Mouse (Mus musculus) neural tube, postnatal 0 days (tissue): ENCODE data around the gene Tuft1. TPM values are rescaled to one million over a fixed set of nuclear protein-coding genes. Genes with fewer than 3 reads are reported as not detected.

Source experiments
- polyA plus RNA-seq: library from polyadenylated mRNA; unstranded; fragments of >200 nt; fragmentation: Nextera tagmentation; extraction: Ambion mirVana; gene quantifications from 2 replicates; pipeline ENCODE4 v1.2.1, GENCODE M21; 2015

The Tuft1 gene
- polyA plus RNA-seq, result 5.3 and 5.7 TPM in 2 replicates

GRCm38 (mm10) chr3:94658740-94659095 lies at the start of gene Tuft1:
Tuft1 (minus strand) TSS chr3:94658872.

DNA sequence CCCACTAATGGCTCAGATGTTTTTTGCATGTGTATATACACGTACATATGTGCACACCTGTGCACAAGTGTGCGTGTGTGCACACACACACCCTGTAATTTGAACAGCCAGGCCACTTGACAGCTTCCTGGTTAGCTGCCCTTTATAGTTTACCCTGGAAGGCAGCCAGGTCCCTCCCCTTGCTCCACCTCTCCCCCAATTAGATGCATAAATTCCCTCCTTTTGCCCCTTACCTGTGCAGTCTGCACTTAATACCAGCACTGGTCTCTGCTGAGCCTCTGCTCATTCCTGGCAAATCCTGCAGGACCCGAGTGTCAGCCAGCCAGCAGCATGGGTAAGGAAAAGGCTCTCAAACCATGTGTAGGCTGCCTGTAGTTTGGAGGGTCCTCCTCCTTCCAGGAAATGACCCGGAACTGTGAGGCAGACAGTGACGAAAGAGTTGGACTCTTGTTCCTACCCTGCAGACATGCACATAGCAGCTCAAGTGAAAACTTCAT lies 34.7 kb upstream of the Tuft1 start, which contains the start of gene Selenbp2:
Gene Selenbp2, plus strand, starts transcription at position 228 of the 497 bp plus-strand sequence.

DNA sequence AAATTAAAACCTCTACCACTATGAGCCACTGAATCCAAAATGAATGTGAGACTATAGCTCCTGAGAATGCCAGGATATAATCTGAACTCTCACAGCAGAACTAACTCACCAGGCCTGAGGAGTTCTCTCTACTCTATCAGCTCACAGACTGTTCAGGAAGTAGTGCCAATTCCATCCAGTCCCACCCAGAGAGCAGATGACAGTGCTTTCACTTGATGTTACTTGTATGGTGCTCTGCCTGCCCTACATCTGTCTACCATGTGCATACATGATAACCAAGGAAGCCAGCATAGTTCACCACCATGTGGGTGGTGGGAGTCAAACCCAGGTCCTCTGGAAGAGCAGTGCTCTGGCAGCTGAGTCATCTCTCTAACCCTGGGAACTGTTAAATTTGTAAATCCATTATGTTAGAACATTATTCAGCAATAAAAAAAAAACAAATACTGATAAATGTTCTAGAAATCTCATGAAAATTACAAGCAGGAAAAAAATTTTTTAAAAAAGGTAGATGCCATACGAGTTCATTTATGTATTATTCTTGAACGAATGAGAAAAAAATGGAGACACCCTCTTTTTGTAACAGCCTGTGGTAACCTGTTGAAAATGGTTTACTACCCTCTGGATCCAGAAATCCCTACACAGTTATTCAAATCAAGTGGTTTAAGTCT lies 16.0 kb downstream of the Tuft1 start, which contains the start of gene Gm10972:
Gene Gm10972, plus strand, starts transcription at position 618 of the 668 bp plus-strand sequence.

GRCm38 (mm10) chr3:94582456-94582891 lies 76.2 kb downstream of the Tuft1 start, which contains the start of gene Snx27:
Snx27 (minus strand) TSS chr3:94582716.

Other genes with a start within 250 kb of the Tuft1 start
- gene Tdrkh, start 245.6 kb downstream of the Tuft1 start, polyA plus RNA-seq, result 35.9 and 36.0 TPM in 2 replicates
- gene Mrpl9, start 215.6 kb downstream of the Tuft1 start, polyA plus RNA-seq, result 60.7 and 62.2 TPM in 2 replicates
- gene Oaz3, start 215.0 kb downstream of the Tuft1 start, polyA plus RNA-seq, result 0.80 and 0.92 TPM in 2 replicates
- gene Celf3, start 180.6 kb downstream of the Tuft1 start, polyA plus RNA-seq, result 139 and 159 TPM in 2 replicates
- gene Riiad1, start 178.5 kb downstream of the Tuft1 start, polyA plus RNA-seq, result 15.9 and 16.9 TPM in 2 replicates
- 97.1 and 100 TPM in 2 replicates for gene Snx27, start 76.2 kb downstream of the Tuft1 start, polyA plus RNA-seq
- gene Gm10972, start 15.8 kb downstream of the Tuft1 start, polyA plus RNA-seq, result not detected in 2 replicates
- gene Selenbp2, start 34.7 kb upstream of the Tuft1 start, polyA plus RNA-seq, result 0.49 and 0.80 TPM in 2 replicates
- gene Cgn, start 127.6 kb upstream of the Tuft1 start, polyA plus RNA-seq, result 12.2 and 13.9 TPM in 2 replicates
- 13.9 and 15.4 TPM in 2 replicates for gene Pogz, start 178.7 kb upstream of the Tuft1 start, polyA plus RNA-seq
- gene Psmb4, start 228.1 kb upstream of the Tuft1 start, polyA plus RNA-seq, result 352 and 413 TPM in 2 replicates